Mouse (Mus musculus): ENCODE measurements at regions not wholly inside any gene's neighbourhood (a gene's known extent, or its start where the extent isn't known, plus 50 kb on each side); places are given as distances from the start of the nearest gene placed in this dataset.
"Not testable (repeated sequence)": the region's sequence is repeated elsewhere in the genome, so short reads cannot be mapped to it uniquely, and the experiment has no call there.

DNA sequence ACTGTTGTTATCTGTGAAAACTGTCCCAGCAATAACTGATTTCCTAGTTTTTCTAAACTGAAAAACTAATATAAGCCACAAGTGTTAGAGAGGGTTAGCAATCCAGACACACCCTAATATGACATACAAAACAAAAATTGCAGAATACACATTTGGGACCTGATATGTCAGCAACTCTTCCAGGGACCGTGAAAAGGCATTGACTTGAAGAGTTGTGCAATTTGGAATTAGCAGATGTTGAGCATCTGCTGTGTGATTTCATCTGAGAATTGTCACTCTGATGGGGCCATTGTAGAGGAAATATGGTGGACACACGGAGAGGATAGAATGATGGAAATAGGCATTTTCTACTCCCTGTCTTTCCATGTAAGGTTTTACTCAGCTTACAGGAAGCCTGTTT lies 168.6 kb upstream of the Mpdz start:
- H3K27me3 ChIP-seq (ENCODE audit: control insufficient read depth, insufficient read depth, low read depth, low read length): no peaks in the 10 kb centered on the region
- H3K36me3 ChIP-seq (ENCODE audit: control insufficient read depth, insufficient read depth, low read length): no peaks in the 10 kb centered on the region
- H3K4me1 ChIP-seq (ENCODE audit: control insufficient read depth, insufficient read depth, low read length): no peaks in the 10 kb centered on the region
- no peak overlapping the region for H3K9ac ChIP-seq (ENCODE audit: low read depth, low read length)
- H3K9me3 ChIP-seq (replicated peaks; ENCODE audit: control insufficient read depth, low read length, poor library complexity, severe bottlenecking): 0 out of 2 replicates have a peak, but pooled peaks cover 2% of the 10 kb centered on the region
- ATAC-seq: no peak
- H3K4me2 ChIP-seq (ENCODE audit: low read length): no peak overlapping the region
- H3K4me3 ChIP-seq (ENCODE audit: low read depth, low read length): no peak overlapping the region
- H3K27ac ChIP-seq (ENCODE audit: low read length): no peak overlapping the region
- 88% methylated on average over 2 of the region's 2 CpGs for WGBS

DNA sequence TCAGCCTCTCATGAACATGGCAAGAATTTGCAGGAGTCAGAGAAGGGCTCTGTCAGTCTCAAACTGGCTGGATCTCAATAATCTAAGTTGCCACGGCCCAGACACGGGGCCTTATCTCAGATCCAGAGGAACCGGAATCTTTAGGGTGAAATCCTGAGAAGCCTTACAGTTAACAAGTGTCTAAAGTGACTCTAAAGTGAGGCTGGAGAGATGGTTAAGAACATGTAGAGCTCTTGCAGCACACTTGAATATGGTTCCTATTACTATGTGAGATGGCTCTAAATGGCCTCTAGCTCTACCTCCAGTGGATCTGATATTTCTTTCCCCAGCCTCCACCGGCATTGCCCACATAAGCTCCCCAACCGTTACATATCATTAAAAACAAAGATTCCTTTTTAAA lies 157.8 kb upstream of the Mpdz start:
- Histone ChIP-seq H3K27me3 (ENCODE audit: control insufficient read depth, insufficient read depth, low read depth, low read length) (no peaks in the 10 kb centered on the region), H3K4me1 (ENCODE audit: control insufficient read depth, insufficient read depth, low read length) (no peaks in the 10 kb centered on the region), H3K36me3 (ENCODE audit: control insufficient read depth, insufficient read depth, low read length) (no peaks in the 10 kb centered on the region), H3K4me3 (ENCODE audit: low read depth, low read length) (no peak overlapping the region), H3K9me3 (replicated peaks; ENCODE audit: control insufficient read depth, low read length, poor library complexity, severe bottlenecking) (no peaks in the 10 kb centered on the region), H3K9ac (ENCODE audit: low read depth, low read length) (no peak overlapping the region), H3K27ac (ENCODE audit: low read length) (no peak overlapping the region), H3K4me2 (ENCODE audit: low read length) (no peak overlapping the region)
- WGBS: 95% methylated on average over 5 of the region's 5 CpGs
- ATAC-seq: no peak

DNA sequence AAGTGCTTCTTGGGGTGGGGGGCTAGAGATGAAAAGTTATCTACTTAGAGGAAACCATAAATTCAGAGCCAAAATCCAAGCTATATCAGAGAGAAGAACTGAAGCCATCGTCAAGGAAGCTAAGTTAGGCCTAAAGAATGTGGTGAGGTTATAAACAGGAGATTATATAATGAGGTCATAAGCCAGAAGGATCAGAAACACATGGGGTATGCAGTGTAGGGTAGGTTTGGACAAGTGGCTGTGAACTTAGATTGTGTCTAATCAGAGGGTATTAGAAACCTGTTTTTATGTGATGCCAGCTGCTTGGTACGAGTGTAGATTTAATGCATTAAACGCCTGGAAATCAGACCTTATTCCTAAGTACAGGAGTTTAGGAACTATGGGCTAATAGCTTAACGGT lies 154.8 kb upstream of the Mpdz start:
- H3K4me2 ChIP-seq (ENCODE audit: low read length): no peak overlapping the region
- no peaks in the 10 kb centered on the region for H3K4me1 ChIP-seq (ENCODE audit: control insufficient read depth, insufficient read depth, low read length)
- H3K9me3 ChIP-seq (replicated peaks; ENCODE audit: control insufficient read depth, low read length, poor library complexity, severe bottlenecking): no peaks in the 10 kb centered on the region
- H3K27me3 ChIP-seq (ENCODE audit: control insufficient read depth, insufficient read depth, low read depth, low read length): no peaks in the 10 kb centered on the region
- H3K36me3 ChIP-seq (ENCODE audit: control insufficient read depth, insufficient read depth, low read length): no peaks in the 10 kb centered on the region
- ATAC-seq: no peak
- H3K4me3 ChIP-seq (ENCODE audit: low read depth, low read length): no peak overlapping the region
- 81% methylated on average over 4 of the region's 4 CpGs for WGBS
- no peak overlapping the region for H3K27ac ChIP-seq (ENCODE audit: low read length)
- no peak overlapping the region for H3K9ac ChIP-seq (ENCODE audit: low read depth, low read length)

GRCm38 (mm10) chr4:81593431-81593830 lies 150.8 kb upstream of the Mpdz start:
- not testable (repeated sequence) for H3K36me3 ChIP-seq (ENCODE audit: control insufficient read depth, insufficient read depth, low read length); H3K4me1 ChIP-seq (ENCODE audit: control insufficient read depth, insufficient read depth, low read length); H3K27me3 ChIP-seq (ENCODE audit: control insufficient read depth, insufficient read depth, low read depth, low read length); ATAC-seq; H3K9ac ChIP-seq (ENCODE audit: low read depth, low read length); H3K4me2 ChIP-seq (ENCODE audit: low read length); H3K27ac ChIP-seq (ENCODE audit: low read length); H3K9me3 ChIP-seq (replicated peaks; ENCODE audit: control insufficient read depth, low read length, poor library complexity, severe bottlenecking); H3K4me3 ChIP-seq (ENCODE audit: low read depth, low read length)
- WGBS: 98% methylated on average over 3 of the region's 3 CpGs

- Histone ChIP-seq H3K9me3 (replicated peaks; ENCODE audit: control insufficient read depth, low read length, poor library complexity, severe bottlenecking) (no peaks in the 10 kb centered on the region), H3K27ac (ENCODE audit: low read length) (no peak overlapping the region), H3K4me3 (ENCODE audit: low read depth, low read length) (no peak overlapping the region), H3K4me1 (ENCODE audit: control insufficient read depth, insufficient read depth, low read length) (peaks cover 5% of the 10 kb centered on the region), H3K27me3 (ENCODE audit: control insufficient read depth, insufficient read depth, low read depth, low read length) (no peaks in the 10 kb centered on the region), H3K4me2 (ENCODE audit: low read length) (no peak overlapping the region), H3K9ac (ENCODE audit: low read depth, low read length) (no peak overlapping the region), H3K36me3 (ENCODE audit: control insufficient read depth, insufficient read depth, low read length) (no peaks in the 10 kb centered on the region)
- 59% methylated on average over 2 of the region's 2 CpGs for WGBS
- no peak for ATAC-seq
Measured at GRCm38 (mm10) chr4:81582546-81582945, 139.9 kb upstream of the Mpdz start.

GRCm38 (mm10) chr4:81580553-81580952 lies 137.9 kb upstream of the Mpdz start:
- Histone ChIP-seq H3K9me3 (replicated peaks; ENCODE audit: control insufficient read depth, low read length, poor library complexity, severe bottlenecking) (no peaks in the 10 kb centered on the region), H3K27me3 (ENCODE audit: control insufficient read depth, insufficient read depth, low read depth, low read length) (no peaks in the 10 kb centered on the region), H3K4me3 (ENCODE audit: low read depth, low read length) (no peak overlapping the region), H3K36me3 (ENCODE audit: control insufficient read depth, insufficient read depth, low read length) (no peaks in the 10 kb centered on the region), H3K4me2 (ENCODE audit: low read length) (no peak overlapping the region), H3K9ac (ENCODE audit: low read depth, low read length) (no peak overlapping the region), H3K27ac (ENCODE audit: low read length) (0 out of 2 replicates have a peak overlapping the region, but pooled peaks have one; percentile 8), H3K4me1 (ENCODE audit: control insufficient read depth, insufficient read depth, low read length) (peaks cover 5% of the 10 kb centered on the region)
- WGBS: 54% methylated on average over 8 of the region's 8 CpGs
- ATAC-seq: no peak

GRCm38 (mm10) chr4:81579389-81580110 lies 136.9 kb upstream of the Mpdz start:
- Histone ChIP-seq H3K9ac (ENCODE audit: low read depth, low read length) (0 out of 2 replicates have a peak overlapping the region, but pooled peaks have one; percentile 10), H3K27ac (ENCODE audit: low read length) (0 out of 2 replicates have a peak overlapping the region, but pooled peaks have one; percentile 18), H3K36me3 (ENCODE audit: control insufficient read depth, insufficient read depth, low read length) (no peaks in the 10 kb centered on the region), H3K9me3 (replicated peaks; ENCODE audit: control insufficient read depth, low read length, poor library complexity, severe bottlenecking) (no peaks in the 10 kb centered on the region), H3K4me3 (ENCODE audit: low read depth, low read length) (no peak overlapping the region), H3K27me3 (ENCODE audit: control insufficient read depth, insufficient read depth, low read depth, low read length) (no peaks in the 10 kb centered on the region), H3K4me2 (ENCODE audit: low read length) (no peak overlapping the region), H3K4me1 (ENCODE audit: control insufficient read depth, insufficient read depth, low read length) (peaks cover 5% of the 10 kb centered on the region)
- 0 out of 2 replicates have a peak, but pooled peaks have one; percentile 32 for ATAC-seq
- 28% methylated on average over 8 of the region's 8 CpGs for WGBS

- Histone ChIP-seq H3K9ac (ENCODE audit: low read depth, low read length) (no peak overlapping the region), H3K4me3 (ENCODE audit: low read depth, low read length) (no peak overlapping the region), H3K27me3 (ENCODE audit: control insufficient read depth, insufficient read depth, low read depth, low read length) (no peaks in the 10 kb centered on the region), H3K4me1 (ENCODE audit: control insufficient read depth, insufficient read depth, low read length) (peaks cover 5% of the 10 kb centered on the region), H3K4me2 (ENCODE audit: low read length) (no peak overlapping the region), H3K9me3 (replicated peaks; ENCODE audit: control insufficient read depth, low read length, poor library complexity, severe bottlenecking) (no peaks in the 10 kb centered on the region), H3K27ac (ENCODE audit: low read length) (0 out of 2 replicates have a peak overlapping the region, but pooled peaks have one; percentile 18), H3K36me3 (ENCODE audit: control insufficient read depth, insufficient read depth, low read length) (no peaks in the 10 kb centered on the region)
- ATAC-seq: peak; percentile 75; the same call in 1 of the 2 replicates
- WGBS: 28% methylated on average over 6 of the region's 6 CpGs
Measured at GRCm38 (mm10) chr4:81578981-81579380, 136.4 kb upstream of the Mpdz start.

DNA sequence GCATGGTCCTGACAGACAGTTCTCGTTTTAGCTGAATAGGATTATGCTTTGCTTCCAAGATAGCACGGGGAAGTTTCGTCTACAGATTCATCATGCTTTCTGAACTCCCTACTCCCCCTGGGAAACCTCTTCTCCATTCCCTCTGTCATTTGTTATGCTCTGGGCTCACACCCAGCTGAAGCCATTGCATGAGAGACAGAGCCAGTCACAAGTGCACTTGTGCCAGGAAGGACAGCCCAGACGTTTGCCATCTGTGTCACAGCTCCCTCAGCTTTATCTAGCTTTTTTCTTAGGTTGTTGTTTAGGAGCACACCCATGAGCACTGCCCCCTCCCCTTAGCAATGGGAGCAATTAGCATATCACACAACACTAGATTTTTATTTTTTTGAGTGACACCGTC lies 131.2 kb upstream of the Mpdz start:
- Histone ChIP-seq H3K27ac (ENCODE audit: low read length) (no peak overlapping the region), H3K36me3 (ENCODE audit: control insufficient read depth, insufficient read depth, low read length) (no peaks in the 10 kb centered on the region), H3K4me1 (ENCODE audit: control insufficient read depth, insufficient read depth, low read length) (no peaks in the 10 kb centered on the region), H3K4me2 (ENCODE audit: low read length) (no peak overlapping the region), H3K9ac (ENCODE audit: low read depth, low read length) (no peak overlapping the region), H3K4me3 (ENCODE audit: low read depth, low read length) (no peak overlapping the region), H3K9me3 (replicated peaks; ENCODE audit: control insufficient read depth, low read length, poor library complexity, severe bottlenecking) (no peaks in the 10 kb centered on the region), H3K27me3 (ENCODE audit: control insufficient read depth, insufficient read depth, low read depth, low read length) (no peaks in the 10 kb centered on the region)
- WGBS: 34% methylated on average over 5 of the region's 5 CpGs
- ATAC-seq: peak; percentile 58; the same call in 1 of the 2 replicates

All from midbrain, embryonic 16.5 days (tissue).